Mouse (Mus musculus): ENCODE data around the gene Adgrv1.
A peak's percentile ranks its signal among the peaks of the same experiment; 100 is the strongest.
"Not testable (repeated sequence)": the region's sequence is repeated elsewhere in the genome, so short reads cannot be mapped to it uniquely, and the experiment has no call there.

The Adgrv1 gene

GRCm38 (mm10) chr13:81328181-81328580, 304.8 kb downstream of the Adgrv1 start:
- no peak for DNase-seq

DNA sequence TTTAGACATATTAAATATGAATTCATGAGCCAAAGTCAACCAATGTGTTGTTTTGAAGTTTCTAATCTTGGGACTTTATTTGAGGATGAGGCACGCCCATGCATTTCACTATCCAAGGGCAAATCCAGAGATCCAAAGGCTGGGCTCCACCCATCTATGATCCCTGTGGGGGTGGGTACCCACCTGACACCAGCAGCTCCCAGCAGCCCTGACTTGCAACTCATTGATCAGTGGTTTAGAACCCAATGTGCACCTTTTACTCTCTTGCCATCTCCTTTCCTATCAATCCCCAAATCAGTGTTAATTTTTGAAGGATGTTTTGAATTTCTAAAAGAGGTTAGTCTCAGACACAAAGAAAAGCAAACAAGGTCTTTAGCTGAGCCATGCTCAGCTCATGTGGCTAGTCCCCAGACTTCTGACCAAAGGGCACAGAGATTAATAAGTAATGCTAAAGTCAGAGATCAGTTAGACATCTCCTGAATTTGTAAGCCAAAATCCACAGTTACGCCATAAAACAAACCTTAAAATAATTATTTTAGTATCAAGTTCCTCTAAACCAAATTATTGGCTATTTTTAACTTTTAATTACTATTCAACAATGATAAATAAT, 307.2 kb downstream of the Adgrv1 start:
- DNase-seq, result no peak

- DNase-seq, result no peak
Measured at GRCm38 (mm10) chr13:81323546-81324316, 309.2 kb downstream of the Adgrv1 start.

DNA sequence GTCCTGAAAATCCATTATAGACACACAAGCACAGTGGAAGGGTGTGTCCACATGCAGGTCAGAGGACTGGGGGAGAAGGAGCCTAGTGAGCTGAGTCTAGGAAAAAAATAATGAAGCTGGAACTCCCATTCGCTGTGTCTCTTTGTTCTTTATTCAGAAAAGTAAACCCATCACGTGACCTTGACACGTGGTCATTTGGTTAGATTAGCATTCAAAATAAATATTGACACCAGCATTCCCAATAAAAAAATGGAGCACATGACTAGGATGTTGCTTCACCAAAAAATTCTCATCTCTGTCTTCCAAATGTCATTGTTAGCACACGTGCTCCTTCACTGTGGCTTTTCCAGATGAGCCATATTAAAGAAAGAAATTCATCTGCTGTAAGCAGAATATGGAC, 316.4 kb downstream of the Adgrv1 start:
- no peak for DNase-seq

DNA sequence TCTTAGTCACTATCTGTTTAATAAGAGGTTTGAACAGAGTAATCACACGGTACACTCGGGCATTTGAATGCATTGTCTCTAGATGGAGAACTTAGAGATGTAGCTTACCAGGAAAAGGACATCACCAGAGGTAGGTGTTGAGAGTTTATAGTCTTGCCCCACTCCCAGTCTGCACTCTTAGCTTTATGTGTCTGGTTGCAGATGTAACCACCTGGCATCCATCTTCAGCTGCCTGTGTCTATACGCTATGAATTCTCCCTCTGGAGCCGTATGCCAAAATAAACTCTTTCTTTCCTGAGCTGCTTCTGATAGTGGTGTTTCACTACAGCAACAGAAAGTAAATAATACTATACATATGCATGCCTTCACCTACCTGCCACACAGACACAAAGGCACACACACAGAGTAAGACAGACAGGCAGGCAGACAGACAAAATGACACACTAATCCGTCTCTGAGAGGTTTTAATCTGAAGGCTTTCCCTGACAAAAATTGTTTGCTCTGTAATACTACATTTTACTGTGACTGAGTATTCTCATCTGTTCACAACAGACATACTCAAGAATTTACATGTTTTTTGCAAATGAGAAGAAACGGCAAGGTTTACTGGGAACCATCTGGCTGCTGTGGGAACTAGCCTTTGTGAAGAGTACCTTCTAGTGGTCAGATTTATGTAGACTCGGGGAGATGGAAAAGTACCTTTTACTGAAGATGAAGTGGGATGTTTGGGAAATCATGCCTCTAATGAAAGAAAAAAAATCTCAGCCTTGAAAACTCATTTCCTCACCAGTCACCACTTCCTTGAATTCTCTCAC, 318.4 kb downstream of the Adgrv1 start:
- peak; percentile 41 for DNase-seq

DNA sequence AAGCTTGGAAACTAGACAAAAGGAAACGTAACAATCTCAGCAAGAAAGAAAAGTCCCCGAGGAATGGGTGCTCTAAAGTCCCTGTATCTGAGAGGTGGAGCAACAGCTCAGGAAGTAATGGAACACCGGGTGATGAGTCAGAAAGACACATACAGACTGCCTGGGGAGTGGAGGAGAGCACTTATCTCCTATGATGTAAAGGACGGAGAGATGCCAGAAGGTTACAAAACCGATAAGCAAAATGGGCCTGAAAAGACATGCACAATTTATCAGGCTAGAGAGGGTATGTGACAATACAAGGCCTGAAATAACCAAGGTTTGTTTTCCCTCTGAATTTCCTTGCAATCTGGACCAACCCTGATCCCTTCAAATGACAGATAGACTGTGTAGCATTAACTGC, 320.8 kb downstream of the Adgrv1 start:
- no peak for DNase-seq

- DNase-seq, result no peak
Measured at GRCm38 (mm10) chr13:81300851-81301250, 332.1 kb downstream of the Adgrv1 start.

GRCm38 (mm10) chr13:81294106-81294505, 338.8 kb downstream of the Adgrv1 start:
- DNase-seq, result no peak

DNA sequence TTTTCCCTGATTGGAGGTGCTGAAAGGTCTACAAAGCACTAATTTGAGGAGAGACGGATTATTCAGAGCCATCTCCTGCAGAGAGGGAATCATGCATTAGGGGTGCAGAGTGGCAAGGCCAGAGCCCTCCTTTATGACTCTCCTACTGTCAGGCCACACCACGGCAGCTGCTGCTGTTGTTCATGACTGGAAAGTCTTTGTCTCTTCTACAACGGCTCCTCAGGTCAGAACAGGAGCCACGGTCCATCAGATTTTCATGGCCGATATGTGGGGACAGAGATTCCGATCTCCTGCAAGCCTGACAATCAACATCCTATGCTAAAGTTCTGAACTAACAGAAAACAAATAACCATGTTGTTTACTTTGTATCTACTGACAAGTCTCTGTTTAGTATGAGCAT, 350.8 kb downstream of the Adgrv1 start:
- DNase-seq, result no peak

DNA sequence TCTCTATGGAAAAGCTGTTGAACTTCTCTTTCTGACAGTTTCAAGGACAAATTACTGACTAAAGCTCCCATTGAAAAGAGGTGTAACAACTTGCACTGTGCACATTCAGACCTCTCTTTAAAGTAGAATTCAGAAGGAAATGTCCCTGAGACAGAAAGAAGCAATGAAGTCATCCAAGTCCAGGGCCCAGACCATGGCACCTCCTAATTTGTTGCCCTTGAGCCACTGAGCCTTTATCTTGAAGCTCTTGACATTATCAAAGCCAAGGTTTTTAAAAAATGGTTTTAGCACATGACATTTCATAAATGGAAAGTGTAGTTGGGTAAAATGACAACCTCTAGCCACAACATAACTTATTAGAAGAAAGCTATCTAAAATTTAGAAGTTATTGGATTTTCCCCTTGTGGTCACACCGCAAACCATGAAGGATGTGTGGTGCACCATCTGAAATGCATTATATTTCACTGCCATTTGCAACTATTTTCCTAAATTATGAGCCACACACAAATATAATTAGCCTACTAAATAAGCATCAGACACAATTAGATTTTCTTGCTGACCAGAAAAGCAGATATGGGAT, 352.2 kb downstream of the Adgrv1 start:
- no peak for DNase-seq

- DNase-seq, result no peak
Measured at GRCm38 (mm10) chr13:81279351-81279736, 353.6 kb downstream of the Adgrv1 start.

- no peak for DNase-seq
Measured at GRCm38 (mm10) chr13:81278669-81279350, 354.1 kb downstream of the Adgrv1 start.

GRCm38 (mm10) chr13:81273837-81274236, 359.1 kb downstream of the Adgrv1 start:
- no peak for DNase-seq

GRCm38 (mm10) chr13:81270396-81270795, 362.6 kb downstream of the Adgrv1 start:
- no peak for DNase-seq

- DNase-seq, result no peak
Measured at GRCm38 (mm10) chr13:81269056-81269455, 363.9 kb downstream of the Adgrv1 start.

DNA sequence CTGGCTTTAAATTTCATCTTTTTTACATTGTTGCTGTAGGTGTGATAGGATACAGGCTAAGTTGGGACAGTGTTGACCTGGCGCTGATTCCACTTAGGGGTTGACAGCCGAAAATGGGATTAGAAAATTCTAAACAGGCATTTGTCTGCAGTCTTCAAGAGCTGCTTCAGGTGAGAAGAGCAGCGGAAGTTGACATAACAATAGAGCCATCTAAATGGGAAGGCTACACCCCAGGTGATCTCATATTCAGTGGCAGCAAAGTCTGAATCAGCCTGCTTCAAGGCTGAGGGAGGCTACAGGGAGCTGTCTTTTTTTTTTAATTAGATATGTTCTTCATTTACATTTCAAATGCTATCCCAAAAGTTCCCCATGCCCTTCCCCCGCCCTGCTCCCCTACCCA, 365.5 kb downstream of the Adgrv1 start:
- not testable (repeated sequence) for DNase-seq

DNA sequence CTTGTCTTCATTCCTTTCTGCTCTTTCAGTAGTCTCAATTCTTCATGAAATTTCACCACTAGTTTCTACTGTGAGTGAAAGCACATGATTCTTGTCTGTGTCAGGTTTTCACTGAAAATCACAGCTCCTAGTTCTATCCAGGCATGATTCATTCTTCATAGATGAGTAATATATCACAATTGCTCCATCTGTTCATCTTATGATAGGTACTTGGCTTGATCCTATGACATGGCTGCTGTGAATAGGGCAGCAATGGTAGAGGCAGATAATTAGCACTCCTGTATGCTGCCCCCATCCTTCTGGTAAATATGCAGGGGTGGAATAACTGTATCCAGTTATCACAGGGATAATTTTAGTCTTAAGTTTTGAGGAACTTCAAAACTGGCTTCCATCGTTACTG, 368.5 kb downstream of the Adgrv1 start:
- DNase-seq, result no peak

DNA sequence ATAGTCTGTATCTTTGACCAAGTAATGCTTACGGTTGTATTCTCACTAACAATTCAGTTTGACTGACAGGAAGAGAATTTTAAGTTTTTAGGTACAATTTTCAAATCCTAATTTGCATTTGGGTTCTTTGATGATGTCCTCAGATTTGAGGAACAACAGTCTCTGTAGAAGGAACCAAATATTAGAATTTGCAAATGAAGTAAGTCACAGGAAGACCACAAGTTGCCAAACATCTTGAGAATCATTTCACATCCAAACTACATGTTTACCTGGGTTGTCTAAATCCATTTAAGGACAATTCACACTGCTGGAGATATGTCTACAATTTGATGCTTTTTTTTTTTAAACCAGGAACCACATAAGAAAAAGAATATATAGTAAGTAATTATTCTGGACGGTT, 391.8 kb downstream of the Adgrv1 start:
- no peak for DNase-seq

DNA sequence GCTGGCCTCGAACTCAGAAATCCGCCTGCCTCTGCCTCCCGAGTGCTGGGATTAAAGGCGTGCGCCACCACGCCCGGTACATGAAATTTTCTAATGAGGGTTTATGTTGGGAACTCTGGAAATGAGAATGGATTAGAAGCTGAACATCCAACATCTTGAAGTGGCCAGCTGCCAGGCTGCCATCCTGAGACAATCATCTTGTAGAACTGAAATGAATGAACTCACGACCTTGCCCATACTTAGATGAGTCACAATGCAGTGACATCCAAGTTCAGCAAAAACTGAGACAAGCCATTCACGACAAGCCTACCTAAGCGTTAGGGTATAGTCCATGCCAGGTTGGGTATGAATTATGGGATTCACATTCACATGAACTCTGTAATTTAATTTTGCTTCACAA, 393.1 kb downstream of the Adgrv1 start:
- DNase-seq, result no peak

DNA sequence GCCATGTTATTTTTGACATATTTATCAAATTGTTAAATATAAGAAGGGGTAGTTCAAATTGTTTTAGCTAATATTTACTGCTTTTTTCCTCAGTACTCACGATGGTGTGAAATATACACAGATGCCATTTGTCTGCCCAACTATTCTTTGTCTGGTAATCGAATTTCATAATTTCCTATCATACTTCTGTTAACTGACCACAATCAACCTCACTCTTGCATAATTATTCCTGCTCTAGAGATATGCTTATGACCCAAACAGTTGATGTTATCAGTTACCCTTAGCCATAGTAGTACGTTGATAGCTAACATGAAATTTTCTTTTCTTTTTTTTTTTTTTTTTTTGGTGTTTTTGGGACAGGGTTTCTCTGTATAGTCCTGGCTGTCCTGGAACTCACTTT, 393.5 kb downstream of the Adgrv1 start:
- no peak for DNase-seq

GRCm38 (mm10) chr13:81238855-81239254, 394.1 kb downstream of the Adgrv1 start:
- no peak for DNase-seq

GRCm38 (mm10) chr13:81237947-81238346, 395.0 kb downstream of the Adgrv1 start:
- DNase-seq, result no peak

Measured in lung, postnatal 10 days (tissue).